Mouse (Mus musculus) WW6 (cell line): ENCODE results near the gene Cd180.

Source experiments
- DNase-seq: peaks from one replicate; pipeline ENCODE4 v3.0.0-alpha.2; 2013; ENCODE audit warnings: low read depth, low spot score

Cd180 gene

GRCm38 (mm10) chr13:102739720-102740535 is 46.6 kb downstream of the Cd180 start:
- DNase-seq = no peak

- DNase-seq = no peak
These were observed 51.3 kb downstream of the Cd180 start for GRCm38 (mm10) chr13:102744481-102745269.

GRCm38 (mm10) chr13:102745270-102745600 is 51.9 kb downstream of the Cd180 start:
- no peak for DNase-seq

- no peak for DNase-seq
These were observed 52.4 kb downstream of the Cd180 start for GRCm38 (mm10) chr13:102745626-102746342.

GRCm38 (mm10) chr13:102746803-102747561 is 53.6 kb downstream of the Cd180 start:
- no peak for DNase-seq

GRCm38 (mm10) chr13:102749194-102749593 is 55.8 kb downstream of the Cd180 start:
- DNase-seq = no peak

- DNase-seq = no peak
These were observed 56.5 kb downstream of the Cd180 start for GRCm38 (mm10) chr13:102749891-102750290.

GRCm38 (mm10) chr13:102753714-102754556 is 60.6 kb downstream of the Cd180 start:
- no peak for DNase-seq

GRCm38 (mm10) chr13:102755124-102755523 is 61.8 kb downstream of the Cd180 start:
- no peak for DNase-seq

- no peak for DNase-seq
These were observed 62.7 kb downstream of the Cd180 start for GRCm38 (mm10) chr13:102756071-102756470.

- DNase-seq = no peak
These were observed 64.7 kb downstream of the Cd180 start for GRCm38 (mm10) chr13:102758021-102758420.

- DNase-seq = no peak
These were observed 68.1 kb downstream of the Cd180 start for GRCm38 (mm10) chr13:102761410-102761809.

GRCm38 (mm10) chr13:102762203-102762602 is 68.8 kb downstream of the Cd180 start:
- DNase-seq = no peak

GRCm38 (mm10) chr13:102764218-102764617 is 70.9 kb downstream of the Cd180 start:
- DNase-seq = no peak

GRCm38 (mm10) chr13:102765216-102765615 is 71.9 kb downstream of the Cd180 start:
- no peak for DNase-seq

- DNase-seq = no peak
These were observed 73.8 kb downstream of the Cd180 start for GRCm38 (mm10) chr13:102767110-102767509.

- no peak for DNase-seq
These were observed 75.2 kb downstream of the Cd180 start for GRCm38 (mm10) chr13:102768512-102768911.

GRCm38 (mm10) chr13:102770194-102770593 is 76.8 kb downstream of the Cd180 start:
- no peak for DNase-seq

GRCm38 (mm10) chr13:102773169-102773568 is 79.8 kb downstream of the Cd180 start:
- DNase-seq = no peak

GRCm38 (mm10) chr13:102774786-102775201 is 81.4 kb downstream of the Cd180 start:
- no peak for DNase-seq

- no peak for DNase-seq
These were observed 82.1 kb downstream of the Cd180 start for GRCm38 (mm10) chr13:102775506-102775905.
